Mouse (Mus musculus) heart, embryonic 11.5 days (tissue): ENCODE measurements around the gene Nup107. TPM values are rescaled to one million over a fixed set of nuclear protein-coding genes. Genes with fewer than 3 reads are reported as not detected.
A peak's percentile ranks its signal among the peaks of the same experiment; 100 is the strongest.
"Not testable (repeated sequence)": the region's sequence is repeated elsewhere in the genome, so short reads cannot be mapped to it uniquely, and the experiment has no call there.

Experiments
- ATAC-seq: fragments of 200-750 bp; cut with Nextera tagmentation; replicated peaks from 2 replicates; pipeline ENCODE4 v1.8.0; 2017; ENCODE audit warnings: moderate library complexity; ENCODE audit not compliant: insufficient number of reproducible peaks, low FRiP score, low TSS enrichment
- H3K27ac ChIP-seq: fragments of 300-500 bp; sonication (generic); 2 replicates; pipeline ENCODE4 v1.5.1; 2014; ENCODE audit warnings: mild to moderate bottlenecking, low read depth, low read length
- H3K27me3 ChIP-seq: fragments of 300-500 bp; sonication (generic); 2 replicates; pipeline ENCODE4 v1.6.1; 2014; ENCODE audit warnings: mild to moderate bottlenecking, low read length, mixed read lengths; ENCODE audit not compliant: control insufficient read depth, insufficient read depth
- H3K36me3 ChIP-seq: fragments of 300-500 bp; sonication (generic); 2 replicates; pipeline ENCODE4 v1.6.1; 2014; ENCODE audit warnings: mild to moderate bottlenecking, low read length, moderate library complexity, mixed read lengths; ENCODE audit not compliant: control insufficient read depth, insufficient read depth
- H3K4me1 ChIP-seq: fragments of 300-500 bp; sonication (generic); 2 replicates; pipeline ENCODE4 v1.6.1; 2014; ENCODE audit warnings: low read length; ENCODE audit not compliant: control insufficient read depth, insufficient read depth
- H3K4me2 ChIP-seq: fragments of 300-500 bp; sonication (generic); 2 replicates; pipeline ENCODE4 v1.6.1; 2014; ENCODE audit warnings: mild to moderate bottlenecking, moderate library complexity
- H3K4me3 ChIP-seq: fragments of 300-500 bp; sonication (generic); 2 replicates; pipeline ENCODE4 v1.5.1; 2014; ENCODE audit warnings: low read depth, low read length
- H3K9ac ChIP-seq: fragments of 300-500 bp; sonication (generic); 2 replicates; pipeline ENCODE4 v1.6.1; 2014; ENCODE audit warnings: mild to moderate bottlenecking, low read depth, low read length, moderate library complexity
- H3K9me3 ChIP-seq: fragments of 300-500 bp; sonication (generic); replicated peaks from 2 replicates; pipeline ENCODE4 v1.6.1; 2016; ENCODE audit warnings: low read length; ENCODE audit not compliant: control insufficient read depth
- WGBS: fragments of 180-500 bp; shearing (Covaris S2); extraction: QIAGEN DNeasy Blood & Tissue Kit; methylation state at CpG from one replicate; pipeline ENCODE4 v1.1.7; 2014; ENCODE audit not compliant: insufficient replicate concordance; 5-methylcytosine and 5-hydroxymethylcytosine counted together
- polyA plus RNA-seq: library from polyadenylated mRNA; unstranded; fragments of >200 nt; fragmentation: Nextera tagmentation; extraction: Ambion mirVana; gene quantifications from 2 replicates; pipeline ENCODE4 v1.2.1, GENCODE M21; 2014

The Nup107 gene
- polyA plus RNA-seq, 1 experiment from 2014 or later: 56.3 TPM

- no peak for ATAC-seq
- Histone ChIP-seq H3K27ac (no peak overlapping the region), H3K9ac (no peak overlapping the region), H3K36me3 (peaks cover 19% of the 10 kb centered on the region), H3K4me1 (no peaks in the 10 kb centered on the region), H3K4me2 (no peak overlapping the region), H3K9me3 (no peaks in the 10 kb centered on the region), H3K27me3 (no peaks in the 10 kb centered on the region), H3K4me3 (no peak overlapping the region)
- 90% methylated on average over 10 of the region's 10 CpGs for WGBS
Measured at GRCm38 (mm10) chr10:117748276-117749049, 44.0 kb downstream of the Nup107 start.

DNA sequence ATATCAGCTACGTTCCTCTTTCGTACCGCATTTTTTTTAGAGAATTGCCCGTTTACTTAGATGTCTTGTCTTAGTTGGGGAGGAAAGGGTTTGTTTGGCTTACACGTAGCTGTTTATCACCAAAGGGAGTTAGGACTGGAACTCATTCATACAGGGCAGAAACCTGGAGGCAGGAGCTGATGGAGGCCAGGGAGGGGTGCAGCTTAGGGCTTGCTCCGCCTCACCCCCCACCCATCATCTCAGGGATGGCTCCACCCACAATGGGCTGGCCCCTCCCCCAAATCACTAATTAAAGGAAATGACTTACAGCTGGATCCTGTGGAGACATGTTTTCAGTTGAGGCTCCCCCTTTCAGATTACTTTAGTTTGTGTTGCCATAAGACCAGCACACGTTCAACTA is 44.8 kb downstream of the Nup107 start:
- WGBS: 85% methylated on average over 7 of the region's 7 CpGs
- Histone ChIP-seq H3K36me3 (peaks cover 19% of the 10 kb centered on the region), H3K4me1 (no peaks in the 10 kb centered on the region), H3K27me3 (no peaks in the 10 kb centered on the region), H3K9ac (no peak overlapping the region), H3K4me3 (no peak overlapping the region), H3K9me3 (no peaks in the 10 kb centered on the region), H3K4me2 (no peak overlapping the region), H3K27ac (no peak overlapping the region)
- no peak for ATAC-seq

GRCm38 (mm10) chr10:117746297-117746883 is 46.1 kb downstream of the Nup107 start, which contains the start of gene Slc35e3:
Gene Slc35e3, minus strand, starts transcription at chr10:117746365.
- Histone ChIP-seq H3K4me3 (peak within 1 kb of the TSS; percentile 55), H3K4me2 (peak within 1 kb of the TSS; percentile 90), H3K36me3 (peaks cover 15% of the 10 kb centered on the region), H3K27ac (peak within 1 kb of the TSS; percentile 10; the same call in 1 of the 2 replicates), H3K9ac (peak within 1 kb of the TSS; percentile 76), H3K27me3 (no peaks in the 10 kb centered on the region), H3K9me3 (no peaks in the 10 kb centered on the region), H3K4me1 (peaks cover 4% of the 10 kb centered on the region; the same call in 1 of the 2 replicates)
- ATAC-seq: peak; percentile 96
- WGBS: 12% methylated on average over 46 of the region's 46 CpGs

GRCm38 (mm10) chr10:117745570-117746296 is 46.8 kb downstream of the Nup107 start:
- not testable (repeated sequence) for H3K4me1 ChIP-seq, H3K27ac ChIP-seq, H3K9me3 ChIP-seq, H3K27me3 ChIP-seq, H3K36me3 ChIP-seq
- Histone ChIP-seq H3K4me2 (peak overlapping the region; percentile 90), H3K9ac (peak overlapping the region; percentile 76), H3K4me3 (peak overlapping the region; percentile 55)
- ATAC-seq: peak; percentile 23; the same call in 1 of the 2 replicates
- WGBS: under 1% methylated on average over 16 of the region's 46 CpGs

- H3K4me3 ChIP-seq: no peak overlapping the region
- 80% methylated on average over 4 of the region's 4 CpGs for WGBS
Measured at GRCm38 (mm10) chr10:117743917-117744316, 48.6 kb downstream of the Nup107 start.

DNA sequence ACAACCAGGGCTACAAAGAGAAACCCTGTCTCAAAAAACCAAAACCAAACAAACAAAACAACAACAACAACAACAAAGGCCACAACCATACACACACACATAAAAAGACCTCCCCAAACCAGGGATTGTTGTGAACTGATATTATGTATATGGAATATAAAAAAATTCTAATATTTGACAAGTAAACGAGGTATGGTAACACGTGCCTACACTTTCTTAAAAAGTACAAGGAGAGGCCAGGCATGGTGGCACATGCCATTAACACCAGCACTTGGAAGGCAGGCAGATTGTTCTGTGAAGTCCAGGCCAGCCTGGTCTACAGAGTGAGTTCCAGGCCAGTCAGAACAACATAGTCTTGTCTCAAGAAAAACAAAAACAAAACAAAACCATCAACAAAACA is 49.3 kb downstream of the Nup107 start:
- Histone ChIP-seq H3K4me1 (peaks cover 6% of the 10 kb centered on the region), H3K27me3 (no peaks in the 10 kb centered on the region), H3K4me3 (no peak overlapping the region), H3K9ac (no peak overlapping the region), H3K36me3 (peaks cover 6% of the 10 kb centered on the region; the same call in 1 of the 2 replicates), H3K4me2 (no peak overlapping the region), H3K27ac (no peak overlapping the region), H3K9me3 (no peaks in the 10 kb centered on the region)
- ATAC-seq: no peak
- 90% methylated on average over 2 of the region's 2 CpGs for WGBS

More at GRCm38 (mm10) chr10:117743917-117744316, 48.6 kb downstream of the Nup107 start:
- Histone ChIP-seq H3K27me3 (no peaks in the 10 kb centered on the region), H3K4me2 (no peak overlapping the region), H3K4me1 (peaks cover 6% of the 10 kb centered on the region), H3K27ac (peak overlapping the region; percentile 59), H3K9me3 (no peaks in the 10 kb centered on the region), H3K9ac (no peak overlapping the region), H3K36me3 (peaks cover 3% of the 10 kb centered on the region; the same call in 1 of the 2 replicates)
- ATAC-seq: no peak

DNA sequence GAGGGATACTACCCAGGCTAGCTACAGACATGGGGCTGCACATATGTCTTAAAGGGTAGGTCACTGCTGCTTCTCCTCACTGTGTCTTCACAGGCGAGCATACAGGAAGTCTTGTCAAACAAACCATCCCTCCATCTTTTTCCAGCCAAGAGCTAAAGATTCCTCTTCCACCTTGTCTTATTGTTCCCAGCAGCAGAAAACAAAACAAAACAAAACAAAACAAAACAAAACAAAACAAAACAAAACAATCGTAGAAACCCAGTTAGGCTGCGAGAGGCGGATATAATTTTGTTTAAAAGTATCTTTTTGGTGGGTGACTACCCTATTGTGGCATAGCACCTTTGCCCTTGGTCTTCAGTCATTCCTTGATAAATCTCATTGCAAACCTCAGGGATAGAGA is 49.9 kb downstream of the Nup107 start:
- Histone ChIP-seq H3K9me3 (no peaks in the 10 kb centered on the region), H3K36me3 (peaks cover 7% of the 10 kb centered on the region; the same call in 1 of the 2 replicates), H3K9ac (no peak overlapping the region), H3K4me1 (peaks cover 6% of the 10 kb centered on the region), H3K27ac (no peak overlapping the region), H3K4me2 (no peak overlapping the region), H3K27me3 (no peaks in the 10 kb centered on the region), H3K4me3 (no peak overlapping the region)
- ATAC-seq: no peak
- WGBS: 79% methylated on average over 4 of the region's 4 CpGs

DNA sequence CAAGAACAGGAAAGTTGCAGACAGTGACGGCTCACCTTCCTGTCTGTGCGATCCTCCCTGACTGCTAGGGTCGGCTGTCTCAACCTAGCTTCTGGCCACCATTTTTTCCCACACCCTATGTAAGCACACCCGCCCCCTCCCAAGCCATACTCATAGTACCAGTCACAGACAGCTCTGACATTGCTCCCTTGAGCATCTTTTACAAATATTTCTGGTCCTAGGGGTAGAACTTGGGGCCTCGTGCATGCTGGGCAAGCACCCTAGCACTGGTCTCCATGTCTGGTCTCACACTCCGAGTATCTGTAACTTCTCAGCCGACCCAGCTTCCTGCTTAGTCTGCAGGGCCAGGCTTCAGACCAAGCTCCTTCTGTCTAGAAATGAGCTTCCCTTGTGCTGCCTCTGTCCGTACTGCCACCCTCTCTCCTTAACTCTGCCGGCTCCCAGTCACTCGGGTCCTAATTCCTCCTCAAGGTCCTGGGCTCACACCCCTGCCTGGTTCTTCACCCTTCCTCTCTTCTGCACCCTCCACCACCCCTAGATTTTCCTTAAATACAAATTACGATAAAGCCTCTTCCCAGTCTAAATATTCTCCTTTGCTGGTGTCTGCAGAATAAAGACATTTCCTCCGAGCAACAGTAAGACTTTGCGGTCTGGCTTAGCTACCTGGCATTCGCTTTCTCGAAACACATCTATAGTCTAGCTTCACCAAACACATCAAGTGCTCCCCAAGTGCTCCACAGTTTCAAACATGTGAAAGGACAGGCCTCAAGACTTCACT is 50.6 kb downstream of the Nup107 start:
- Histone ChIP-seq H3K4me1 (peaks cover 6% of the 10 kb centered on the region), H3K27me3 (no peaks in the 10 kb centered on the region), H3K9me3 (no peaks in the 10 kb centered on the region), H3K36me3 (peaks cover 10% of the 10 kb centered on the region), H3K4me2 (no peak overlapping the region), H3K4me3 (no peak overlapping the region), H3K9ac (no peak overlapping the region), H3K27ac (no peak overlapping the region; the same call in 1 of the 2 replicates)
- ATAC-seq: no peak
- 76% methylated on average over 15 of the region's 15 CpGs for WGBS
